ENCODE assay signal across 9 mouse cellular contexts in the genomic region with DNA sequence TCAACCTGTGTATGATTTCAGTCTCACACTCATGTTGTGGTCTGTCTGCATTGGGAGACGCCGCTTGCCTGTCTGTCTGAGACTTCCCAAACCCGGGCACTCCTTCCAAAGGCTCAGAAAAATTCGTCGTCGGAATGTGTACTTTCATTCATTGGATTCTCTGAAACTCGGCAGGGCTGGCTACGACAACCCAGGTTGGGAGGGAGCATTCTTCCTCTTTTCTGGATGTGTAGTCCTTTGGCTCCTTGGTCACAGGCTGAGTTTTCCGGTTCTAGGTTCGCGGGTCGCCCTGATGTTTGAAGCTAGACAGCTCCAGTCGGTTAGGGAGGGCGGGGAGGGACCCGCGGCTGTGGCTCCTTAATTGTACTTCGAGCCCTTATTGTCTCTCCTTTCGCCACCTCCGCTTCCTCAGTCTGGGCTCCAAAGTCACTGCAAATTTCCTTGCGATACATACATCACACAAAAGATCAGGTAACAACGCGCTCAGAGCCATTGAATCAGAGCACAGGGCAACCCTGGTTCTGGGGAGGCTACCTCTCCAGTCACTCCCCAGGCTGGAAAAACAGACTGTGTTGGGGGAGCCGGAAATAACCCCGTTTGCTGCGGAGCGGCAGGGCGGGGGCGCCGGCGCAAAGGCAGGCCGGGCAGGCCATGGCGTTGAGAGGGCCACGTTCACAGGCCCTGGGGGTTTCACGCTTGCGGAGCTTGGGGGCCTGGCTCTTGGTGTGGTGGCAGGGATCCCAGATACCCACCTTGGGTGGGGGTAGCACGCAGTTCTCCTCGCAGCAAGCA. TPM values are rescaled to one million over a fixed set of nuclear protein-coding genes. Genes with fewer than 3 reads are reported as not detected.
A peak's percentile ranks its signal among the peaks of the same experiment; 100 is the strongest.
DNase-seq lines count a peak whose midpoint lies in the region; ATAC-seq and TF ChIP-seq lines count a peak whose summit lies in the region.
"Had no signal": no experiment of that assay in that cellular context is flagged by ENCODE, and none has a peak within 500 bp of the region (broad histone marks: within the 10 kb centered on the region; RNA-seq: fewer than 3 reads in every experiment).

No protein-coding gene starts in this region.

- peak overlapping the region; percentile 89 for H3K4me2 ChIP-seq in kidney, embryonic 14.5 days (replicated peaks; ENCODE audit: low read depth, low read length)
- H3K4me2 ChIP-seq in heart, embryonic 16.5 days (ENCODE audit: low read depth, low read length), result peak overlapping the region; percentile 50
- peak overlapping the region; percentile 52 for H3K4me2 ChIP-seq in liver, postnatal 0 days (ENCODE audit: low read depth, low read length)
- H3K4me2 ChIP-seq in forebrain, embryonic 15.5 days (replicated peaks), result no peak overlapping the region

- TF ChIP-seq CTCF in liver, postnatal 0 days (IDR thresholded peaks at IDR 0.05; ENCODE audit: low read depth), result no peak

- H3K36me3 ChIP-seq in kidney, embryonic 14.5 days (ENCODE audit: control insufficient read depth, insufficient read depth, low read length), result no peaks in the 10 kb centered on the region
- H3K36me3 ChIP-seq in heart, embryonic 16.5 days (ENCODE audit: control insufficient read depth, insufficient read depth), result no peaks in the 10 kb centered on the region
- no peaks in the 10 kb centered on the region for H3K36me3 ChIP-seq in liver, postnatal 0 days (replicated peaks; ENCODE audit: insufficient read depth, low read length)
- no peaks in the 10 kb centered on the region for H3K36me3 ChIP-seq in forebrain, embryonic 15.5 days

- peak overlapping the region; percentile 99 for H3K9ac ChIP-seq in kidney, embryonic 14.5 days (ENCODE audit: low read depth, low read length)
- H3K9ac ChIP-seq in heart, embryonic 16.5 days (ENCODE audit: low read length), result no peak overlapping the region; the same call in 1 of the 2 replicates
- H3K9ac ChIP-seq in liver, postnatal 0 days (replicated peaks), result no peak overlapping the region
- no peak overlapping the region for H3K9ac ChIP-seq in forebrain, embryonic 15.5 days (replicated peaks)

- intact Hi-C loops in left cerebral cortex, postnatal 25 days (cut with DNase I), result no loop called here

- no peak for TF ChIP-seq EP300 in liver, postnatal 0 days (IDR thresholded peaks at IDR 0.05; ENCODE audit: low read depth)

- peak overlapping the region; percentile 70 for H3K4me3 ChIP-seq in kidney, embryonic 14.5 days (ENCODE audit: low read length)
- peak overlapping the region; percentile 39 for H3K4me3 ChIP-seq in heart, embryonic 16.5 days (ENCODE audit: low read length)
- peak overlapping the region; percentile 39 for H3K4me3 ChIP-seq in liver, postnatal 0 days (ENCODE audit: low read depth, low read length)
- H3K4me3 ChIP-seq in forebrain, embryonic 15.5 days, result no peak overlapping the region
- H3K4me3 ChIP-seq: layer of hippocampus, adult 2 months had no signal

- peak overlapping the region; percentile 96 for H3K27ac ChIP-seq in kidney, embryonic 14.5 days (ENCODE audit: low read depth, low read length)
- no peak overlapping the region for H3K27ac ChIP-seq in heart, embryonic 16.5 days (ENCODE audit: low read length)
- no peak overlapping the region for H3K27ac ChIP-seq in liver, postnatal 0 days (ENCODE audit: low read depth)
- no peak overlapping the region for H3K27ac ChIP-seq in forebrain, embryonic 15.5 days (replicated peaks)
- H3K27ac ChIP-seq: layer of hippocampus, adult 2 months had no signal

- no peak for DNase-seq in kidney, adult 8-10 months
- peak; percentile 79 for DNase-seq in ES-CJ7 (ENCODE audit: low read depth, low spot score)
- DNase-seq in liver, postnatal 0 days, result no peak
- no peak for DNase-seq in left cerebral cortex, postnatal 25 days (ENCODE audit: low spot score in 2 of 2)
- no peak for DNase-seq in urinary bladder, postnatal 25 days (ENCODE audit: low spot score)

- no peaks in the 10 kb centered on the region for H3K9me3 ChIP-seq in kidney, embryonic 14.5 days (ENCODE audit: control insufficient read depth, low read length)
- no peaks in the 10 kb centered on the region for H3K9me3 ChIP-seq in heart, embryonic 16.5 days (replicated peaks; ENCODE audit: control insufficient read depth, low read length)
- no peaks in the 10 kb centered on the region for H3K9me3 ChIP-seq in liver, postnatal 0 days (ENCODE audit: low read length)
- H3K9me3 ChIP-seq in forebrain, embryonic 15.5 days, result no peaks in the 10 kb centered on the region

- WGBS in kidney, embryonic 14.5 days, result 1% methylated on average over 37 of the region's 37 CpGs
- 1% methylated on average over 37 of the region's 37 CpGs for WGBS in heart, embryonic 16.5 days
- WGBS in liver, postnatal 0 days (ENCODE audit: insufficient replicate concordance), result 3% methylated on average over 37 of the region's 37 CpGs
- WGBS in forebrain, embryonic 15.5 days, result 1% methylated on average over 37 of the region's 37 CpGs

- peak; percentile 13; the same call in 1 of the 2 replicates for ATAC-seq in kidney, embryonic 14.5 days (ENCODE audit: low FRiP score, low TSS enrichment)
- ATAC-seq in heart, embryonic 16.5 days (replicated peaks; ENCODE audit: extremely low read depth, insufficient read depth, low FRiP score), result no peak
- ATAC-seq in liver, postnatal 0 days, result no peak
- no peak for ATAC-seq in forebrain, embryonic 15.5 days (replicated peaks)

- peaks cover 21% of the 10 kb centered on the region for H3K4me1 ChIP-seq in kidney, embryonic 14.5 days (ENCODE audit: control insufficient read depth, insufficient read depth, low read length)
- peaks cover 5% of the 10 kb centered on the region for H3K4me1 ChIP-seq in heart, embryonic 16.5 days (ENCODE audit: control insufficient read depth, insufficient read depth, low read length)
- H3K4me1 ChIP-seq in liver, postnatal 0 days (ENCODE audit: insufficient read depth), result peaks cover 12% of the 10 kb centered on the region
- peaks cover 7% of the 10 kb centered on the region for H3K4me1 ChIP-seq in forebrain, embryonic 15.5 days

- H3K27me3 ChIP-seq in kidney, embryonic 14.5 days (ENCODE audit: control insufficient read depth, insufficient read depth, low read length), result peaks cover 16% of the 10 kb centered on the region
- peaks cover 96% of the 10 kb centered on the region for H3K27me3 ChIP-seq in heart, embryonic 16.5 days (ENCODE audit: control insufficient read depth, insufficient read depth, low read length)
- peaks cover 98% of the 10 kb centered on the region for H3K27me3 ChIP-seq in liver, postnatal 0 days (ENCODE audit: insufficient read depth, low read length)
- H3K27me3 ChIP-seq in forebrain, embryonic 15.5 days, result peaks cover 100% of the 10 kb centered on the region

RNA-seq across cellular contexts. Expression of a gene that starts 0.6 kb away (rescaled TPM):
- 10.3 and 10.7 TPM in 2 replicates for polyA plus RNA-seq in kidney, embryonic 14.5 days (2014; fragmentation: Nextera tagmentation; extraction: Ambion mirVana)
- polyA plus RNA-seq in heart, embryonic 16.5 days (2015; fragmentation: Nextera tagmentation; extraction: Ambion mirVana), result not detected in 2 replicates
- polyA plus RNA-seq in liver, postnatal 0 days (2015; fragmentation: Nextera tagmentation; extraction: Ambion mirVana), result not detected in 2 replicates
- not detected in 2 replicates for polyA plus RNA-seq in forebrain, embryonic 15.5 days (2015; fragmentation: Nextera tagmentation; extraction: Ambion mirVana)
- not detected for total RNA-seq in left cerebral cortex, postnatal 25 days (2021)
- total RNA-seq: layer of hippocampus, adult 2 months had no signal

RNA-seq across cellular contexts. Expression of a gene that starts 9.6 kb away (rescaled TPM):
- polyA plus RNA-seq in kidney, embryonic 14.5 days (2014; fragmentation: Nextera tagmentation; extraction: Ambion mirVana), result 5.1 and 5.8 TPM in 2 replicates
- polyA plus RNA-seq in heart, embryonic 16.5 days (2015; fragmentation: Nextera tagmentation; extraction: Ambion mirVana), result 0.11 and 0.14 TPM in 2 replicates
- not detected in 2 replicates for polyA plus RNA-seq in liver, postnatal 0 days (2015; fragmentation: Nextera tagmentation; extraction: Ambion mirVana)
- not detected in 2 replicates for polyA plus RNA-seq in forebrain, embryonic 15.5 days (2015; fragmentation: Nextera tagmentation; extraction: Ambion mirVana)
- total RNA-seq in left cerebral cortex, postnatal 25 days (2021), result not detected
- total RNA-seq: layer of hippocampus, adult 2 months had no signal

RNA-seq across cellular contexts. Expression of a gene that starts 10.2 kb away (rescaled TPM):
- 62.9 and 64.5 TPM in 2 replicates for polyA plus RNA-seq in kidney, embryonic 14.5 days (2014; fragmentation: Nextera tagmentation; extraction: Ambion mirVana)
- polyA plus RNA-seq in heart, embryonic 16.5 days (2015; fragmentation: Nextera tagmentation; extraction: Ambion mirVana), result not detected in 2 replicates
- polyA plus RNA-seq in liver, postnatal 0 days (2015; fragmentation: Nextera tagmentation; extraction: Ambion mirVana), result not detected in 2 replicates
- not detected in 2 replicates for polyA plus RNA-seq in forebrain, embryonic 15.5 days (2015; fragmentation: Nextera tagmentation; extraction: Ambion mirVana)
- not detected for total RNA-seq in left cerebral cortex, postnatal 25 days (2021)
- total RNA-seq: layer of hippocampus, adult 2 months had no signal

RNA-seq across cellular contexts. Expression of a gene that starts 13.6 kb away (rescaled TPM):
- 12.6 and 13.8 TPM in 2 replicates for polyA plus RNA-seq in kidney, embryonic 14.5 days (2014; fragmentation: Nextera tagmentation; extraction: Ambion mirVana)
- not detected in 2 replicates for polyA plus RNA-seq in heart, embryonic 16.5 days (2015; fragmentation: Nextera tagmentation; extraction: Ambion mirVana)
- not detected in 2 replicates for polyA plus RNA-seq in liver, postnatal 0 days (2015; fragmentation: Nextera tagmentation; extraction: Ambion mirVana)
- polyA plus RNA-seq in forebrain, embryonic 15.5 days (2015; fragmentation: Nextera tagmentation; extraction: Ambion mirVana), result not detected in 2 replicates
- total RNA-seq in left cerebral cortex, postnatal 25 days (2021), result not detected
- total RNA-seq: layer of hippocampus, adult 2 months had no signal

RNA-seq across cellular contexts. Expression of a gene that starts 21.2 kb away (rescaled TPM):
- polyA plus RNA-seq in kidney, embryonic 14.5 days (2014; fragmentation: Nextera tagmentation; extraction: Ambion mirVana), result 12.3 and 16.1 TPM in 2 replicates
- polyA plus RNA-seq in heart, embryonic 16.5 days (2015; fragmentation: Nextera tagmentation; extraction: Ambion mirVana), result 0.16 TPM in 1 of 2 replicates, not detected in the other
- polyA plus RNA-seq in liver, postnatal 0 days (2015; fragmentation: Nextera tagmentation; extraction: Ambion mirVana), result not detected in 2 replicates
- not detected in 2 replicates for polyA plus RNA-seq in forebrain, embryonic 15.5 days (2015; fragmentation: Nextera tagmentation; extraction: Ambion mirVana)
- total RNA-seq in left cerebral cortex, postnatal 25 days (2021), result not detected
- total RNA-seq: layer of hippocampus, adult 2 months had no signal

Comparison
In these comparisons a context has a peak if more than half of its experiments do, and no peak if none do; other contexts are left out.
1. RNA of a gene that starts 0.6 kb away (polyA plus RNA-seq): 10.3 to 10.7 TPM in kidney, embryonic 14.5 days; not detected in forebrain, embryonic 15.5 days, not detected in heart, embryonic 16.5 days and not detected in liver, postnatal 0 days; every median in the first group is over 10 times any median in the second.
2. RNA of a gene that starts 10.2 kb away (polyA plus RNA-seq): 62.9 to 64.5 TPM in kidney, embryonic 14.5 days; not detected in heart, embryonic 16.5 days, not detected in forebrain, embryonic 15.5 days and not detected in liver, postnatal 0 days; every median in the first group is over 10 times any median in the second.